Mouse (Mus musculus) forebrain, embryonic 11.5 days (tissue): Measurements from ENCODE around the gene Klk1b26. TPM values are rescaled to one million over a fixed set of nuclear protein-coding genes. Genes with fewer than 3 reads are reported as not detected.
"Not testable (repeated sequence)": the region's sequence is repeated elsewhere in the genome, so short reads cannot be mapped to it uniquely, and the experiment has no call there.

ENCODE experiments used
- ATAC-seq: fragments of 200-750 bp; cut with Nextera tagmentation; replicated peaks from 2 replicates; pipeline ENCODE4 v1.8.0; 2017; ENCODE audit warnings: moderate TSS enrichment; ENCODE audit not compliant: low FRiP score
- DNase-seq: peaks from one replicate; pipeline ENCODE4 v3.0.0-alpha.2; 2017; ENCODE audit warnings: low spot score
- H3K27ac ChIP-seq: fragments of 300-500 bp; sonication (generic); 2 replicates; pipeline ENCODE4 v1.5.1; 2014; ENCODE audit warnings: low read depth, low read length
- H3K27me3 ChIP-seq: fragments of 300-500 bp; sonication (generic); 2 replicates; pipeline ENCODE4 v1.6.1; 2014; ENCODE audit warnings: mild to moderate bottlenecking, low read length, mixed read lengths; ENCODE audit not compliant: control insufficient read depth, insufficient read depth
- H3K36me3 ChIP-seq: fragments of 300-500 bp; sonication (generic); 2 replicates; pipeline ENCODE4 v1.6.1; 2014; ENCODE audit warnings: mild to moderate bottlenecking, low read length, moderate library complexity, mixed read lengths; ENCODE audit not compliant: control insufficient read depth, insufficient read depth
- H3K4me1 ChIP-seq: fragments of 300-500 bp; sonication (generic); replicated peaks from 2 replicates; pipeline ENCODE4 v1.6.1; 2014; ENCODE audit warnings: low read length, mixed read lengths; ENCODE audit not compliant: control insufficient read depth, insufficient read depth
- H3K4me2 ChIP-seq: fragments of 300-500 bp; sonication (generic); 2 replicates; pipeline ENCODE4 v1.6.1; 2014; ENCODE audit warnings: low read depth, mild to moderate bottlenecking, low read length, moderate library complexity, mixed read lengths; ENCODE audit not compliant: severe bottlenecking
- H3K4me3 ChIP-seq: fragments of 300-500 bp; sonication (generic); 2 replicates; pipeline ENCODE4 v1.5.1; 2014; ENCODE audit warnings: low read depth, low read length
- H3K9ac ChIP-seq: fragments of 300-500 bp; sonication (generic); 2 replicates; pipeline ENCODE4 v1.6.1; 2014; ENCODE audit warnings: low read length
- H3K9me3 ChIP-seq: fragments of 300-500 bp; sonication (generic); 2 replicates; pipeline ENCODE4 v1.6.1; 2016; ENCODE audit warnings: low read length, mixed read lengths; ENCODE audit not compliant: control insufficient read depth
- WGBS: fragments of 180-500 bp; shearing (Covaris S2); extraction: QIAGEN DNeasy Blood & Tissue Kit; methylation state at CpG from one replicate; pipeline ENCODE4 v1.1.7; 2014; 5-methylcytosine and 5-hydroxymethylcytosine counted together
- polyA plus RNA-seq: library from polyadenylated mRNA; unstranded; fragments of >200 nt; fragmentation: Nextera tagmentation; extraction: Ambion mirVana; gene quantifications from 2 replicates; pipeline ENCODE4 v1.2.1, GENCODE M21; 2014

The Klk1b26 gene
- polyA plus RNA-seq, 1 experiment from 2014 or later: not detected

DNA sequence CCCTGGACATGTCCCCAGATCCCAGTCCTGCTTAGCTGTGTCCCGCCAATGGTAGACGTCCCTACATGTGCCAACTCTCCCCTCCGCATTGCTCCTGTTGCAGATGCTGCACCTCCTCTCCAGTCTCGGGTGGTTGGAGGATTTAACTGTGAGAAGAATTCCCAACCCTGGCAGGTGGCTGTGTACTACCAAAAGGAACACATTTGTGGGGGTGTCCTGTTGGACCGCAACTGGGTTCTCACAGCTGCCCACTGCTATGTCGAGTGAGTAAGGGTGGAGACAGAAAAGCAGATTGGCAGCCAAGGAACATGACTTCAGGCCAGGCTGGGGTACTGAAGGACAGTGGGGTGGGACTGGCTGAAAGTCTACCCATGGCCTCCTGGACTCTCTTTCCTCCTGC, 2.7 kb downstream of the Klk1b26 start:
- not testable (repeated sequence) for H3K9ac ChIP-seq, H3K36me3 ChIP-seq, ATAC-seq, H3K9me3 ChIP-seq, H3K27me3 ChIP-seq, DNase-seq, H3K4me2 ChIP-seq, H3K4me1 ChIP-seq, H3K27ac ChIP-seq, H3K4me3 ChIP-seq
- WGBS: 81% methylated on average over 6 of the region's 6 CpGs

DNA sequence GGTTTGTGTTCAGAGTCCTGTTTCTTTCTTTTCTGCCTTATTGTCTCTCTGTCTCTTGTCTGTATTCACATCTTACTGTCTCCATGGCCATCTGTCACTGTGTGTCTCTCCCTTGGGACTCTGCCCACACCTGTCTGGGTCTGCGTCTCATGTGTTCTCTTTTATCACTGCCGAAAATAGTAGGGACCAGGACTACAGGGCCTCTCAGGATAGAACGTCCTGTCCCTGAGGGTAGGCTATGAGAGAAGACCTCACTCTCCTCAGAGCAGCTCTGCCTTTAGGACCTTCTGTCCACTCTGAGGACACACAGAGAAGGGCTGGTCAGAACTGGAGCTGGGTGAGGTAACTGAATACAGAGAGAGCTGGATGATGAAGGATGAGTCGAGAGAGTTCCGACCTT, 3.1 kb downstream of the Klk1b26 start:
- ATAC-seq (no peak), DNase-seq (no peak)
- no peak overlapping the region for H3K9ac ChIP-seq
- WGBS: 84% methylated on average over 5 of the region's 5 CpGs
- no peaks in the 10 kb centered on the region for H3K27me3 ChIP-seq
- no peak overlapping the region for H3K27ac ChIP-seq
- H3K4me1 ChIP-seq: no peaks in the 10 kb centered on the region
- no peaks in the 10 kb centered on the region for H3K9me3 ChIP-seq
- H3K36me3 ChIP-seq: no peaks in the 10 kb centered on the region
- H3K4me2 ChIP-seq: no peak overlapping the region
- H3K4me3 ChIP-seq: no peak overlapping the region

DNA sequence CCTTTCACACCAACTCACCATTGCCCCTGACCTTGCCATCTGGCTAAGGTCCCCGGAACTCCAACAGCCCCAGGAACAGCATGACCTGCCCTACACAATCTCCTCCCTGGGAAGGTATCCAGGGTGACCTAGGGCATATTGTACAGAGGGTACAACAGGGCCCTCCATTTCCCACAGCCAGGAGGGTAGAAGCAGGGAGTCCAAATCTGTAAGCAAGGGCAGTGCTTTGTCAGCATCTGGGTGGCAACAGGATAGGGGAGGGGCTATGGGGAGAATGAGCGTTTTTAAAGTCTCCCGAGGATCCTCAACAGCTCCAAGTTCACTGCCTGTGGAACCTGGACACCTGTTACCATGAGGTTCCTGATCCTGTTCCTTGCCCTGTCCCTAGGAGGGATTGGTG, 40.0 kb downstream of the Klk1b26 start, which contains the start of gene Klk1b27:
TSS of gene Klk1b27 (plus strand) at position 301 of the 400 bp plus-strand sequence.
- ATAC-seq, H3K27me3 ChIP-seq, H3K9me3 ChIP-seq, H3K4me2 ChIP-seq, H3K4me1 ChIP-seq, H3K9ac ChIP-seq, H3K4me3 ChIP-seq, H3K27ac ChIP-seq, DNase-seq, H3K36me3 ChIP-seq: not testable (repeated sequence)
- WGBS: 89% methylated on average over 3 of the region's 3 CpGs

Other genes starting within 250 kb of the Klk1b26 start
- not detected in 2 replicates for gene Klk12, start 243.3 kb upstream of the Klk1b26 start, polyA plus RNA-seq
- not detected in 2 replicates for gene Klk11, start 237.6 kb upstream of the Klk1b26 start, polyA plus RNA-seq
- gene Klk10, start 231.1 kb upstream of the Klk1b26 start, polyA plus RNA-seq: 0.17 and 0.20 TPM in 2 replicates
- not detected in 2 replicates for gene Klk9, start 220.3 kb upstream of the Klk1b26 start, polyA plus RNA-seq
- gene Klk8, start 214.6 kb upstream of the Klk1b26 start, polyA plus RNA-seq: 9.1 and 12.1 TPM in 2 replicates
- gene Klk7, start 200.9 kb upstream of the Klk1b26 start, polyA plus RNA-seq: not detected in 2 replicates
- gene Klk6, start 187.7 kb upstream of the Klk1b26 start, polyA plus RNA-seq: not detected in 2 replicates
- gene Klk5, start 170.2 kb upstream of the Klk1b26 start, polyA plus RNA-seq: 0.31 and 0.51 TPM in 2 replicates
- gene Klk4, start 131.0 kb upstream of the Klk1b26 start, polyA plus RNA-seq: not detected in 2 replicates
- gene Klk15, start 78.4 kb upstream of the Klk1b26 start, polyA plus RNA-seq: not detected in 2 replicates
- not detected in 2 replicates for gene Klk1b8, start 61.5 kb upstream of the Klk1b26 start, polyA plus RNA-seq
- gene Klk1b1, start 45.4 kb upstream of the Klk1b26 start, polyA plus RNA-seq: not detected in 2 replicates
- not detected in 2 replicates for gene Klk1b9, start 36.1 kb upstream of the Klk1b26 start, polyA plus RNA-seq
- not detected in 2 replicates for gene Klk1b11, start 16.3 kb upstream of the Klk1b26 start, polyA plus RNA-seq
- not detected in 2 replicates for gene Klk1b27, start 40.1 kb downstream of the Klk1b26 start, polyA plus RNA-seq
- not detected in 2 replicates for gene Klk1b21, start 90.2 kb downstream of the Klk1b26 start, polyA plus RNA-seq
- gene Klk1b22, start 100.5 kb downstream of the Klk1b26 start, polyA plus RNA-seq: not detected in 2 replicates
- not detected in 2 replicates for gene Klk1b16, start 124.6 kb downstream of the Klk1b26 start, polyA plus RNA-seq
- gene Klk1b24, start 176.1 kb downstream of the Klk1b26 start, polyA plus RNA-seq: not detected in 2 replicates
- gene Klk1b3, start 186.0 kb downstream of the Klk1b26 start, polyA plus RNA-seq: not detected in 2 replicates
- gene Klk1b4, start 195.3 kb downstream of the Klk1b26 start, polyA plus RNA-seq: not detected in 2 replicates
- gene Klk1b5, start 203.8 kb downstream of the Klk1b26 start, polyA plus RNA-seq: not detected in 2 replicates
- not detected in 2 replicates for gene Klk1, start 213.2 kb downstream of the Klk1b26 start, polyA plus RNA-seq
- not detected in 2 replicates for gene Gm36864, start 224.0 kb downstream of the Klk1b26 start, polyA plus RNA-seq
- gene 1700028J19Rik, start 234.5 kb downstream of the Klk1b26 start, polyA plus RNA-seq: 0.99 and 1.3 TPM in 2 replicates
- gene 2410002F23Rik, start 234.6 kb downstream of the Klk1b26 start, polyA plus RNA-seq: 167 and 178 TPM in 2 replicates
- gene Acp4, start 245.2 kb downstream of the Klk1b26 start, polyA plus RNA-seq: 0.17 TPM in 1 of 2 replicates, not detected in the other
- not detected in 2 replicates for gene Gm15517, start 249.3 kb downstream of the Klk1b26 start, polyA plus RNA-seq